Mouse (Mus musculus) liver, embryonic 12.5 days (tissue): ENCODE measurements around the gene Gm10097. TPM values are rescaled to one million over a fixed set of nuclear protein-coding genes. Genes with fewer than 3 reads are reported as not detected.

Source experiments
- ATAC-seq: fragments of 200-750 bp; cut with Nextera tagmentation; 2 replicates; pipeline ENCODE4 v1.8.0; 2017; ENCODE audit warnings: moderate number of reproducible peaks, mild to moderate bottlenecking, moderate library complexity
- H3K27ac ChIP-seq: fragments of 300-500 bp; sonication (generic); 2 replicates; pipeline ENCODE4 v1.5.1; 2016; ENCODE audit warnings: mild to moderate bottlenecking
- H3K27me3 ChIP-seq: fragments of 300-500 bp; sonication (generic); replicated peaks from 2 replicates; pipeline ENCODE4 v1.6.1; 2016; ENCODE audit warnings: mild to moderate bottlenecking, moderate library complexity
- H3K36me3 ChIP-seq: fragments of 300-500 bp; sonication (generic); 2 replicates; pipeline ENCODE4 v1.6.1; 2016; ENCODE audit warnings: mild to moderate bottlenecking, moderate library complexity
- H3K4me1 ChIP-seq: fragments of 300-500 bp; sonication (generic); 2 replicates; pipeline ENCODE4 v1.6.1; 2016
- H3K4me2 ChIP-seq: fragments of 300-500 bp; sonication (generic); 2 replicates; pipeline ENCODE4 v1.6.1; 2016; ENCODE audit warnings: mild to moderate bottlenecking, moderate library complexity
- H3K4me3 ChIP-seq: fragments of 300-500 bp; sonication (generic); 2 replicates; pipeline ENCODE4 v1.5.1; 2016; ENCODE audit warnings: mild to moderate bottlenecking, moderate library complexity
- H3K9ac ChIP-seq: fragments of 300-500 bp; sonication (generic); 2 replicates; pipeline ENCODE4 v1.6.1; 2016; ENCODE audit warnings: mild to moderate bottlenecking, moderate library complexity
- H3K9me3 ChIP-seq: fragments of 300-500 bp; sonication (generic); replicated peaks from 2 replicates; pipeline ENCODE4 v1.6.1; 2016; ENCODE audit warnings: mild to moderate bottlenecking, moderate library complexity
- WGBS: fragments of 180-500 bp; shearing (Covaris S2); methylation state at CpG from one replicate; pipeline ENCODE4 v1.1.7; 2016; ENCODE audit not compliant: insufficient replicate concordance; 5-methylcytosine and 5-hydroxymethylcytosine counted together
- polyA plus RNA-seq: library from polyadenylated mRNA; unstranded; fragments of >200 nt; fragmentation: Nextera tagmentation; extraction: Ambion mirVana; gene quantifications from 2 replicates; pipeline ENCODE4 v1.2.1, GENCODE M21; 2016

The Gm10097 gene
- polyA plus RNA-seq, 1 experiment from 2014 or later, result not detected

DNA sequence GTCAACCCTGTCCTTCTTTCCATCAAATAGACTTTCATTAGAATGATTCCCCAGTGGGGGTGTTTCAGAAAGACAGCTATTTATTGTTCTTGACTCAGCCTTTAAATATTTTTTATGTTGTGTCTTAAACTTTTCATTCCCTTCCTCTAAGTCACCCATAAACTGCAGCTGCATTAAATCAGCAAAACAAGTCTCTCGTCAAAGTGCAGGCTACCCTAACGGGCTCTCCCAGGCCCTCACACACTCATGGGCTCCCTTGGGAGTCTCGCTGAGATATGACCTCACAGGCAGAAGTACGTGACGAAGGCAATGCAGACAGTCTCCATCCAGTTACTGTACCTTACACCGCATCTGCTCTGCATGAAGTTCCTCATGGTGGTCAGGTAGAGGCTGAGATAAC, 17.3 kb downstream of the Gm10097 start:
- Histone ChIP-seq H3K4me1 (no peaks in the 10 kb centered on the region), H3K4me3 (no peak overlapping the region), H3K9ac (no peak overlapping the region), H3K27me3 (no peaks in the 10 kb centered on the region), H3K27ac (no peak overlapping the region), H3K4me2 (no peak overlapping the region), H3K36me3 (peaks cover 4% of the 10 kb centered on the region), H3K9me3 (no peaks in the 10 kb centered on the region)
- ATAC-seq, result no peak
- 78% methylated on average over 6 of the region's 6 CpGs for WGBS

DNA sequence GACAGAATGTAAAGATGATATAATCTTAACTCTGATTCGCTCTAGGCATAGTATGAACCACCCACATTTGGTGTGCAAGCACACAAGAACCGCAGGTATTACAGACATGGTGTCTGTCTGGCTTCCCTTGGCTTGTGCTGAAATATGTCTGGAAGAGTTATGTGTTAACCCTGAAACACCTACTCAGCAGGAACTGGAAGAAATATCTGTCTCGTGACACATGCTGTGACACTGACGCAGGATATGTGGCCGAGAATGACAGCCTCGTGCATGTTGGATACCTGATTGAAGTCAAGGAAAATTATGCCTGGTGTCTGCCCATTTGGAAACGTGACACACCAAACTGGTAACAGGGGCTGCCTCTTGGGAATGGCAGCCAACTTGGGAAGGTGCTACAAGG, 18.3 kb downstream of the Gm10097 start:
- no peak for ATAC-seq
- H3K27me3 ChIP-seq, result no peaks in the 10 kb centered on the region
- H3K36me3 ChIP-seq, result peaks cover 4% of the 10 kb centered on the region
- H3K9ac ChIP-seq, result no peak overlapping the region
- H3K27ac ChIP-seq, result no peak overlapping the region
- no peaks in the 10 kb centered on the region for H3K9me3 ChIP-seq
- no peak overlapping the region for H3K4me2 ChIP-seq
- 66% methylated on average over 7 of the region's 7 CpGs for WGBS
- H3K4me3 ChIP-seq, result no peak overlapping the region
- H3K4me1 ChIP-seq, result no peaks in the 10 kb centered on the region

DNA sequence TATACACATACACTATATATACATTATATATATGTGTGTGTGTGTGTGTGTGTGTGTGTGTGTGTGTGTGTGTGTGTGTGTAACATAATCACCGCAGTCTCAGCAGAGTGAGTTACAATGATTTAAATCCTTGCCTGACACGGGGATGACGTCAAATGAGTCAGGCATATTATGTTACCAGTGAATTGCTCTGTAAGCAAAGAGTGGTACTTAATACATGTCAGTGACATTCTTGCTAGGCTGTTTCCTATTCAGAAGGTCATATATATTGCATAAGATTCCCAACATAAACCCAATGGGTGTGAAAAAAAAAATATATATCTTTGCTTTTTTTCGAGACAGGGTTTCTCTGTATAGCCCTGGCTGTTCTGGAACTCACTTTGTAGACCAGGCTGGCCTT, 20.1 kb downstream of the Gm10097 start:
- ATAC-seq, result no peak
- H3K4me3 ChIP-seq, result no peak overlapping the region
- WGBS, result 81% methylated on average over 4 of the region's 4 CpGs
- no peaks in the 10 kb centered on the region for H3K27me3 ChIP-seq
- no peak overlapping the region for H3K27ac ChIP-seq
- H3K4me1 ChIP-seq, result no peaks in the 10 kb centered on the region
- no peak overlapping the region for H3K9ac ChIP-seq
- H3K4me2 ChIP-seq, result no peak overlapping the region
- H3K36me3 ChIP-seq, result peaks cover 4% of the 10 kb centered on the region
- no peaks in the 10 kb centered on the region for H3K9me3 ChIP-seq

DNA sequence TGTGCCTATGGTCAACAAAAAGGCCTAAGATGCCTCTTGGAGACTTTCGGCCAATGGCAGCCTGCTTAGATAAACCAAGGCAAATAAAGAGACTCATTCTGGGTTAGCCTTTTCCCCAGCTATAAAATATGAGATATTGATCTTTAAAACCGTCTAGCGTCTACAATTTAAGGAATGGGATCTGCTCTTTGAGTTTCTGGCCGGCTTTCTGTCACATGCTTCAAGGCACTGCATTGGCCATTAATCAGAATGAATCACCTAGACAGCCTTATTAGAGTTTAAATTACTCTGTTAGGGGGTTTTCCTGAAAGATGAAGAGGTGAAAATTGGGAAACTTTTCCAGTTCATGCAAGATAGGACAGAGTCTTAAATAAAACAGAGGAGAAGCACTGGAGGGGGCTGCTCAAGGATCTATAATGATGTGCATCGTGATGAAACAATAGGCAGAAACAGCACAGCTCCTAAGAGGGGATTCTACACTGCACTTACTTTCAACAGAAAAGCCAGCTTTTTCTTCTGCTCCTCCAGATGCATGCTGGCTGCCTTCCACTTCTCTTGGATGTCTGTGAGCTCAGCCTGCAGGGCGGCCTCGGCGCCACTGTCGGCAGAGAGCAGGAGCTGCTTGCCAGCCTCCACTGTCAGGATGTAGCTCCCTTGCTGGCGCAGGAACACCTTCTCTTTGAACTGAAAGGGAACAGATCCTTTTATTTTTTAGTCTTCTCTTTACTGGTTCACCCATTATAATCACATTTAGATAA, 28.2 kb downstream of the Gm10097 start:
- Histone ChIP-seq H3K9me3 (no peaks in the 10 kb centered on the region), H3K27me3 (no peaks in the 10 kb centered on the region), H3K4me1 (no peaks in the 10 kb centered on the region), H3K27ac (no peak overlapping the region), H3K9ac (no peak overlapping the region), H3K4me2 (no peak overlapping the region), H3K4me3 (no peak overlapping the region), H3K36me3 (peaks cover 19% of the 10 kb centered on the region; the same call in 1 of the 2 replicates)
- WGBS, result 74% methylated on average over 10 of the region's 10 CpGs
- ATAC-seq, result no peak

DNA sequence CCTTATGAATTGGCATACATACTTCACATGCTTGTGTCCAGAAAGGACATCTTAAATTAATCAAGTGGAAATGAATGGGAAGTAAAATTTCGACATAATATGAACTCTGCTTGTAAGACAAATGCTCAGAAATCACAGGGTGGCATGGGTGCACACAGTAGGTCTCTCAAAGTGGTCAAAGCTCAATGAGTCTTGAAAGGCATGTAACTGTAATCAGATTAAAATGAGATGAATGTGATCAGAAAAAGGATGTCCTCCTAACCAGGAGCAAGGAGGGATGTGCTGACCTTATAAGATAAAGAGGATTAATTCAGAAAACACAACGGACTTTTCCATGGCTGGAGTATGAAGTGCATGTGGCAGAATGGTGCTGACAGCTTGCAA, 28.8 kb downstream of the Gm10097 start:
- 52% methylated on average over 2 of the region's 2 CpGs for WGBS
- H3K9me3 ChIP-seq, result no peaks in the 10 kb centered on the region
- no peak overlapping the region for H3K27ac ChIP-seq
- no peaks in the 10 kb centered on the region for H3K27me3 ChIP-seq
- peaks cover 19% of the 10 kb centered on the region; the same call in 1 of the 2 replicates for H3K36me3 ChIP-seq
- no peak overlapping the region for H3K9ac ChIP-seq
- H3K4me1 ChIP-seq, result no peaks in the 10 kb centered on the region
- no peak for ATAC-seq
- H3K4me3 ChIP-seq, result no peak overlapping the region
- no peak overlapping the region for H3K4me2 ChIP-seq

DNA sequence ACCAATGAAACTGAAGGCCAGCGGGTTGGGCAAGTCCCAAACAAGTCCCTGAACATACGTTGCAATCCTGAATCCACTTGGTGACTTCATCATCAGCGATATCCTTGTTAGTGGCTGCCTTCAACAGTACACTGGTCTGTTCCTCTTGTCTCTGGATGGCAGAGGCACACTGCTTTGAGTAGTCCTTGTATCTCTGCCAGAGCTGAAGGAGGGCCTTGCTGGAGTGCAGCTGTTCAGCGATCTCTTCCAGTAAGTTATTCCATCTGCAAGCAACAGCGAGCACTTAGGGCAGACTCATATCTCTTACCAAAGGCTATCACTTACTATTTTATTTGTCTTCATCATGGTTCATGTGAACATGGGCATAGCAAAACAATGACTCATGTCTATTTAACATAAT, 41.8 kb downstream of the Gm10097 start:
- Histone ChIP-seq H3K27me3 (no peaks in the 10 kb centered on the region), H3K4me1 (no peaks in the 10 kb centered on the region), H3K4me2 (no peak overlapping the region), H3K4me3 (no peak overlapping the region), H3K27ac (no peak overlapping the region), H3K36me3 (peaks cover 49% of the 10 kb centered on the region), H3K9ac (no peak overlapping the region), H3K9me3 (no peaks in the 10 kb centered on the region)
- 84% methylated on average over 5 of the region's 5 CpGs for WGBS
- no peak for ATAC-seq

DNA sequence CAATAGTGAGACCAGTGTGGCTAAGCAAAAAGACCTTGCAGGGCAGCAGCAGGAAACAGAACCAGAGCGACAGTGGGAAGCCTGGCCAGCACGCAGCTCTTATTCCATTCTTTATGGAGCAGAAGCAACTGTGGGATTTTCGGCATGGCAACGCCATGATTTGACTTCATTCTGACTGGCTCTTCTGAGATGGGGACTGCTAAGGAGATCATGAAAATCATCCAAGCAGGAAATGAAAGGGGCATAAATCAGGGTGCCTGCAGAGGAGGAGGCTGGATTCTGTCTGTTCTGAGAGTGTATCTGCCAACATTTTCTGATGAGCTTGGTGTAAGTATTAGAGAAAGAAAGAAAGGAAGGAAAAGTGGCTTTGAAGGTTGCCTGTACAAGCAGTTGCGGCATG, 47.2 kb downstream of the Gm10097 start:
- Histone ChIP-seq H3K4me3 (no peak overlapping the region), H3K27ac (no peak overlapping the region), H3K4me2 (no peak overlapping the region), H3K27me3 (no peaks in the 10 kb centered on the region), H3K9me3 (no peaks in the 10 kb centered on the region), H3K4me1 (no peaks in the 10 kb centered on the region), H3K9ac (no peak overlapping the region), H3K36me3 (peaks cover 32% of the 10 kb centered on the region)
- ATAC-seq, result no peak
- 84% methylated on average over 5 of the region's 5 CpGs for WGBS

DNA sequence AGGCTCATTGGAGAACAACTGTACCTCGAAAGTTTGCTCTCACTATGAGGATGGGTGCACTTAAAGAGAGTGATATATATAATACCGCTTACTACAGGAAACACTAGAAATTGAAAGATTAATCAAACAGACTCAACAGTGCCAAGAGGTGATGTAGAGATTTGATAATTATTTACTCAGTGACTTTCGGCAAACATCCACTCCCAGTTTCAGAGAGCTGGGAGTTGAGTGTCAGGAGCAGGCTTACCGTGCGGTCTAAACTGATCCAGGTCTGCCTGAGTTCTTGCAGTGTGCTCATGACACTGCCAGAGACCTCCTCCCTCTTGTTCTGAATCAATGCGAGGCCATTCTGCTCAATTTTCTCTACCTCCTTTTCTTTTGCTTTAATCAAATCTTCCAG, 47.7 kb downstream of the Gm10097 start:
- H3K27ac ChIP-seq, result no peak overlapping the region
- no peak for ATAC-seq
- no peak overlapping the region for H3K4me3 ChIP-seq
- H3K27me3 ChIP-seq, result no peaks in the 10 kb centered on the region
- no peaks in the 10 kb centered on the region for H3K9me3 ChIP-seq
- no peak overlapping the region for H3K9ac ChIP-seq
- H3K4me2 ChIP-seq, result no peak overlapping the region
- no peaks in the 10 kb centered on the region for H3K4me1 ChIP-seq
- H3K36me3 ChIP-seq, result peaks cover 32% of the 10 kb centered on the region
- WGBS, result 75% methylated on average over 6 of the region's 6 CpGs
